Mouse (Mus musculus) fibroblast of lung, adult 2 months (primary cell): ENCODE measurements around the gene Opn4.
A peak's percentile ranks its signal among the peaks of the same experiment; 100 is the strongest.

Experiments used
- DNase-seq: peaks from one replicate; pipeline ENCODE4 v3.0.0-alpha.2; 2011; ENCODE audit warnings: low read depth

Gene Opn4

GRCm38 (mm10) chr14:34599941-34600340 lies at the start of gene Opn4:
Gene Opn4, minus strand, starts transcription at chr14:34600142.
- DNase-seq: no peak

GRCm38 (mm10) chr14:34647870-34648475 lies 48.0 kb upstream of the Opn4 start:
- no peak for DNase-seq

GRCm38 (mm10) chr14:34644140-34644539 lies 44.2 kb upstream of the Opn4 start:
- no peak for DNase-seq

GRCm38 (mm10) chr14:34635721-34636120 lies 35.8 kb upstream of the Opn4 start:
- no peak for DNase-seq

- DNase-seq: no peak
These were observed 35.2 kb upstream of the Opn4 start for GRCm38 (mm10) chr14:34635192-34635591.

- no peak for DNase-seq
These were observed 32.9 kb upstream of the Opn4 start for GRCm38 (mm10) chr14:34632722-34633448.

- DNase-seq: no peak
These were observed 26.9 kb upstream of the Opn4 start for GRCm38 (mm10) chr14:34626824-34627223.

- DNase-seq: no peak
These were observed 23.7 kb upstream of the Opn4 start for GRCm38 (mm10) chr14:34623531-34624210.

- no peak for DNase-seq
These were observed 23.1 kb upstream of the Opn4 start for GRCm38 (mm10) chr14:34623074-34623473.

- no peak for DNase-seq
These were observed 20.9 kb upstream of the Opn4 start for GRCm38 (mm10) chr14:34620611-34621376.

GRCm38 (mm10) chr14:34618808-34619207 lies 18.9 kb upstream of the Opn4 start:
- no peak for DNase-seq

GRCm38 (mm10) chr14:34616821-34617220 lies 16.9 kb upstream of the Opn4 start:
- peak; percentile 49 for DNase-seq

GRCm38 (mm10) chr14:34615625-34616024 lies 15.7 kb upstream of the Opn4 start:
- DNase-seq: no peak

GRCm38 (mm10) chr14:34615082-34615481 lies 15.1 kb upstream of the Opn4 start:
- no peak for DNase-seq

GRCm38 (mm10) chr14:34614551-34614950 lies 14.6 kb upstream of the Opn4 start:
- DNase-seq: no peak

- no peak for DNase-seq
These were observed 13.6 kb upstream of the Opn4 start for GRCm38 (mm10) chr14:34613523-34613922.

- DNase-seq: no peak
These were observed 12.3 kb upstream of the Opn4 start for GRCm38 (mm10) chr14:34612222-34612621.

GRCm38 (mm10) chr14:34611591-34611990 lies 11.6 kb upstream of the Opn4 start:
- no peak for DNase-seq

- no peak for DNase-seq
These were observed 2.0 kb upstream of the Opn4 start for GRCm38 (mm10) chr14:34601910-34602309.

- no peak for DNase-seq
These were observed 4.2 kb downstream of the Opn4 start for GRCm38 (mm10) chr14:34595596-34596255.

GRCm38 (mm10) chr14:34591741-34592535 lies 8.0 kb downstream of the Opn4 start:
- no peak for DNase-seq
